Mouse (Mus musculus) embryonic fibroblast, embryonic 13.5 days (primary cell): ENCODE data around the gene Gm10282. TPM values are rescaled to one million over a fixed set of nuclear protein-coding genes. Genes with fewer than 3 reads are reported as not detected.

Source experiments
- H3K27ac ChIP-seq: 2 replicates; pipeline ENCODE4 v1.5.1; 2012; ENCODE audit warnings: low read length, control low read depth, inconsistent platforms; ENCODE audit not compliant: insufficient read depth
- H3K4me1 ChIP-seq: 2 replicates; pipeline ENCODE4 v1.6.1; 2011; ENCODE audit warnings: low read length; ENCODE audit not compliant: control insufficient read depth, insufficient read depth
- H3K4me3 ChIP-seq: 2 replicates; pipeline ENCODE4 v1.5.1; 2011; ENCODE audit warnings: mild to moderate bottlenecking, control low read depth, low read length; ENCODE audit not compliant: insufficient read depth
- CTCF ChIP-seq: IDR thresholded peaks from 2 replicates; pipeline ENCODE4 v1.5.1; 2011; ENCODE audit warnings: mild to moderate bottlenecking, control low read depth, low read length, moderate library complexity, borderline replicate concordance; ENCODE audit not compliant: insufficient read depth
- POLR2A ChIP-seq: IDR thresholded peaks from 2 replicates; pipeline ENCODE4 v1.6.1; 2011; ENCODE audit warnings: low read depth, mild to moderate bottlenecking, control low read depth, low read length, moderate library complexity
- polyA plus RNA-seq: library from polyadenylated mRNA; stranded (reverse); fragments of >200 nt; gene quantifications from 2 replicates; pipeline ENCODE4 v1.2.4, GENCODE M21; 2011; ENCODE audit warnings: low read depth; ENCODE audit not compliant: missing spikeins, insufficient read length

The Gm10282 gene
- polyA plus RNA-seq, 1 experiment: 4.6 TPM

DNA sequence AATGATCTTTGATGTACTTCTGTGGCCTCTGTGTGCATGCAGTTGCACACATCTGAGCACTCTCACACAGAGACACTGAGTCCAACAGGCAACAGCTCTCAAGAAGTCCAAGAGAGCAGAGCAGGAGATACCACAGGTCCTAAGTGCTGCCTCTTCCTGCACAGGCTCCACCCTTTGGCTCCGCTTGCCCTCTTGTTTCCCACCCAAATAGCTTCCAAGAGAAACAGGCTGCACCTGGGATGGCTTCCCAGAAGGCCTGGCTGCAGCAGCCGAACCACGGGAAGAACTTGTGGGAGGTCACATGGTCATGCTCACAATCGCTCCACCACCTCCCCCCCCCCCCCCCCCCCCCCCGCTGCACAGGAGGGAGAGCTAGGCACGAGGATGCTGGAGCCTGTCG, 39.7 kb downstream of the Gm10282 start:
- no peak for TF ChIP-seq POLR2A
- TF ChIP-seq CTCF: no peak

DNA sequence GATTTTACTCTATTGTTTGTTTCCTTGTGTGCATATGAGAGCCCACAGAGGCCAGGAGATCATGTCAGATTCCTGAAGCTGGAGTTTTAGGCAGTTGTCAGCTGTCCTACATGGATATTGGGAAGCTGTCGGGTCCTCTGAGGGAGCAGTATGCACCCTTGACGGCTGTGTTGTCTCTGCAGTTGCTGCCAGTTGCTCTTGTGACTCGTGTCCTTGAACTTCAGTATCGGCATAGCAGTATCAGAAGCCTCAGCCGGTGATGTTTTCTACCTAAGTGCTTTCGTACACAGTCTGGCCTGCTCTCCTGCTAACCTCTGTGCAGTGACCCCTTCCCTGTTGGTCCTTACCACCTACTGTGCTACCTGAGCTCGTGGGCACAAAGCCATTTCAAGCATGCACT, 41.6 kb downstream of the Gm10282 start:
- Histone ChIP-seq H3K27ac (no peak overlapping the region), H3K4me3 (no peak overlapping the region), H3K4me1 (no peaks in the 10 kb centered on the region; the same call in 1 of the 2 replicates)
- TF ChIP-seq CTCF: no peak
- no peak for TF ChIP-seq POLR2A

More for the DNA sequence above, 39.7 kb downstream of the Gm10282 start:
- no peak overlapping the region for H3K4me3 ChIP-seq
- no peak overlapping the region for H3K27ac ChIP-seq
- no peaks in the 10 kb centered on the region; the same call in 1 of the 2 replicates for H3K4me1 ChIP-seq

DNA sequence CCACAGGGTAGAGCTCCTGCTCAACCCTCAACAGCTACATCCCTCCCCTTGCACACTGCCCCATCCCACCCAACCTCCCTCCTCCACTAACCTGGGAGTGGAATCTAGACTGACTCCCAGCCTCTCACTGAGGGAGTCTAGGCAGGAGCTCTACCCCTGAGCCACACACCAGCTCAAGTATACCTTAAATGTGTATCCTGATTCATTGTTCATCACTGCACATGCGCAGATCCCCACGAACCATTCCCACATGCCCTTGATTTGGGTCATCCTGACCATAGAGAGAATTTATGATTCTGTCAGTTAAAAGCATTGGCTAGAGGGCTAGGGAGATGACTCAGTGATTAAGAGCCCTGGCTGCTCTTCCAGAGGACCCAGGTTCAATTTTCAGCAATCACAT, 42.3 kb downstream of the Gm10282 start:
- no peaks in the 10 kb centered on the region; the same call in 1 of the 2 replicates for H3K4me1 ChIP-seq
- TF ChIP-seq CTCF (no peak), POLR2A (no peak)
- H3K27ac ChIP-seq: no peak overlapping the region
- H3K4me3 ChIP-seq: no peak overlapping the region

DNA sequence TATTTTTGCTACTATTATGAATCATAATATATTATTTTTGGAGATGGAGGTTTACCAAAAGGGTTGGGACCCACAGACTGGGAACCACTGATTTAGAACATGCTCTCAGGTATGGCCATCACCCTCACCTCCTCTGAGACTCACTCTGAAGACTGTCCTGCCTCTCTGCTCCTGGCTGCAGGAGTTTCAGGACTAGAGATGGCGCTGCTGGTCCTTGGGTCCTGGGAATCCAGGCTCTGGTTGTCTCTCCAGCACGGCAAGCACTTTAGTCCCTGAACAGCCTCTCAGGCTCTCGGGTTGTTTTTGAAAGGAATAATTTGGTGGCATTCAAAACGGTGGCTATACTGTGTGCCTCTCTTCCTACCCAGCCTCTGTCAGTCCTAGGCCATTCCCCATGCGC, 43.2 kb downstream of the Gm10282 start:
- H3K4me3 ChIP-seq: no peak overlapping the region
- H3K4me1 ChIP-seq: no peaks in the 10 kb centered on the region; the same call in 1 of the 2 replicates
- 0 out of 2 replicates have a peak, but pooled peaks have one; percentile 11 for TF ChIP-seq CTCF
- no peak for TF ChIP-seq POLR2A
- H3K27ac ChIP-seq: no peak overlapping the region

DNA sequence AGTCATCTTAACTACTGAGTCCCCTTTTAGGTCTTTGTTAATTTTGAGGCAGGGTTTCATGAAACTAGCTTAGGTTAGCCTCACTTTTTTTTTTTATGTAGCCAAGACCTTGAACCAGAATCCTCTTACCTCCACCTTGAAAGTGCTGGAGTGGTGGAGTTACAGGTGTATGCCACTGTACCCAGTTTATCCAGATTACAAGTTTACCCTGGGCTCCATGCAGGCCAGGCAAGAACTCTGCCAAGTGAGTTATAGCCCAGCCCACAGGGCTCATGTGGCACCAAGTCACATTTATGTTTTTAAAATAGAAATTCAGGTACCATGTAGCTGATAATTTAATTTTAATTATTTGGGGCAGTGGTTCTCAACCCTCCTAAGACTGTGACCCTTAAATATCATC, 43.6 kb downstream of the Gm10282 start:
- Histone ChIP-seq H3K4me1 (no peaks in the 10 kb centered on the region; the same call in 1 of the 2 replicates), H3K4me3 (no peak overlapping the region), H3K27ac (no peak overlapping the region)
- TF ChIP-seq CTCF: no peak
- no peak for TF ChIP-seq POLR2A

DNA sequence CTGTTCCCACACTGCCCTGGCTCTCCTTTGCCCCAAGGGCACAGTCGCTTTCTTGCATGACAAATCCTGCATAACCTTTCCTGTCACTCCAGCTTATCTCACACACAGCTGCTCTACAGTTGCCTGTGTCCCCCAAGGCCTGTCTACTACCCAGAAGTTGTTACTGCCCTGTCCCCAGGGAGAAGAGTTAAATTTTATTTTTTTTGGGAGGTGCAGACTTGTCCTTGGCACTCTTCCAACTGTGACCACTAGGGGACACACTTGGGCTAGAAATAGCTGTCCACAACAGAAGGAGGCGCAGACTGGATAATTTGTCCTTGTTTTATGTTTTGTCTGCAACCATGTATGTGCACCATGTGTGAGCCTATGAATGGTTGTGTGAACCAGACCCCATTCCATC, 44.0 kb downstream of the Gm10282 start:
- TF ChIP-seq POLR2A: no peak
- TF ChIP-seq CTCF: peak; percentile 4; the same call in 1 of the 2 replicates
- no peak overlapping the region for H3K4me3 ChIP-seq
- no peak overlapping the region for H3K27ac ChIP-seq
- no peaks in the 10 kb centered on the region; the same call in 1 of the 2 replicates for H3K4me1 ChIP-seq

DNA sequence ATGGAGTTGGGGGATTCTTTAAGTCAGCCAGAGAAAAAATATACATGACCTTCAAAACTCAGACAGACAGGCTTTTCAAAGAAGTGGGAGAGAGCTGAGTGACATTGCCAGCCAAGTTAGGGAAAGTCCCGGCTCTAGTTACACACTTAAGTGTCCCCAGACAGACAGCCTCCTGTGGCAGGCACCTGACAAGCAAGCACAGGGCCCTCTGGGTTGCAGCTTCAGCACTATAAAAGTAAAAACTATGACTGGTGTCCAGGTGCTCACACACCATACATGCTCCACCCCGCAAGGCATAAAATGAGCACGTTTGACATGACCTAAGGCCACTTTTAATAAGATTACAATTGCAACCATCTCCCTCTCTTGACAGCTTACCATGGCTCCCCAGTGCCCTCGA, 44.5 kb downstream of the Gm10282 start:
- Histone ChIP-seq H3K4me1 (no peaks in the 10 kb centered on the region; the same call in 1 of the 2 replicates), H3K4me3 (no peak overlapping the region), H3K27ac (no peak overlapping the region)
- no peak for TF ChIP-seq POLR2A
- no peak for TF ChIP-seq CTCF

DNA sequence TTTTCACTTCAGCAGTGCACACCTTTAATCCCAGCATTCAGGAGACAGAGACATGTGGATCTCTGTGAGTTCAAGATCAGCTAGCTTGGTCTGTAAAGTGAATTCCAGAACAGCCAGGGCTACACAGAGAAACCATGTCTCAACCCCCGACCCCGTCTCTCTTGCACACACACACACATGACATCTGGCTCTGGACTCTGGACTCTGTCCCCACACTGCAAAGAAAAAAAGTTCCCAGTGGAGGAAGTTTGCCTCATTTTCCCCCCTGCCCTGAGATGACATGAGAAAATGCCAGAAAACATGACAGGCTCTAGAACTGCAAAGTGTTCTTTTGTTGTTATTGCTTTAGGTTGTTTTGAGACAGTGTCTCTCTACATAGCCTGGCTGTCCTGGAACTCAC, 45.2 kb downstream of the Gm10282 start:
- H3K27ac ChIP-seq: no peak overlapping the region
- no peak overlapping the region for H3K4me3 ChIP-seq
- H3K4me1 ChIP-seq: no peaks in the 10 kb centered on the region; the same call in 1 of the 2 replicates
- no peak for TF ChIP-seq POLR2A
- TF ChIP-seq CTCF: no peak

DNA sequence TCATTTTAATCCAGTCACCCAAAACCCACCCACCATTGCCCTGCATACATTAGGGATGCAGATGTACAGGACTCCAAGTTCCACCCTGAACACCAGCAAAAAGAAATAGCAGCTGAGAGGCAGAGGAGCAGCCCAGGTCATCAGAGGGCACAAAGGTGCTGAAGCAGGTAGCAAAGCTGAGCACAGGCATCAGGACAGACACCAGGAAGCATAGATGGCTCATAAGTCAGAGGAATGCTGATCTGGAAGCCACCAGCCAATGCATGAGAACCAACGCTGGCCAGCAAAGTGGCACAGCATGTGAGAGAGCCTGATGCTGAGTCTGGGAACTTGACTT, 47.2 kb downstream of the Gm10282 start:
- TF ChIP-seq CTCF: no peak
- no peak for TF ChIP-seq POLR2A
- Histone ChIP-seq H3K4me3 (no peak overlapping the region), H3K4me1 (no peaks in the 10 kb centered on the region; the same call in 1 of the 2 replicates), H3K27ac (no peak overlapping the region)

DNA sequence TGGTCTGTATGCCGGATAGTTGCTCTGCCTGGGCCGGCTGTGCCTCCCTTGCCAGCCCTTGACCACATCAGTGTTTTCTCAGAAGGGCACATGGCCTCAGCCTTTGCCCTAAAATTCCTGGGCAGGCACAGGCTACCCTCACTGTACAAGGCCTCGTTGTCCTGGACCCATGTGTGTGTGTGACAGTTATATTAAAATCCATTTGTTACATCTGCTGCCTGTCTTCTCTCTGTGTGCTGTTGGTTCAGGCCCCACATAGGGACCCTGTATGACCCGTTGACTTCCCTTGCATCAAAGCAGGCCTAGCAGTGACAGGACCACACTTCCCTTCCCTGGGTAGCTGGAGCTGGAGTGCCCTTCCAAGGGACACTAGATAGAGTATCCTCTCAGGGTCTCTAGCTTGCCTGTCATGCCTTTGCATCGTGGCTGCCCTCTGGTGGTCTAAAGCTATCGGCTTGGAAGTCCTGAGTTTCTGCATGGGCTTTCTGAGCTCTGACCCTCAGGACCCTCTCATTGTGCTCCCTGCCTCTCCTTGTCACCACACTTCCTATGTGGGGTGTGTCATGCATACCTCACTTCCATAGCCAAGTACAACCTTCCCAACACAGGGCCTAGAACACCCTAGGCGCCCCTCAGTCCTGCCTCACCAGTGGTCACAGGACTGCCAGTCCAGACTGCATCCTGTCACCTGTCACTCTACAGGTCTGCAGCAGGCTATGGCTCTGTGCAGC, 47.7 kb downstream of the Gm10282 start:
- TF ChIP-seq POLR2A (no peak), CTCF (peak; percentile 44; the same call in 1 of the 2 replicates)
- no peaks in the 10 kb centered on the region; the same call in 1 of the 2 replicates for H3K4me1 ChIP-seq

More for the DNA sequence above, 47.7 kb downstream of the Gm10282 start:
- Histone ChIP-seq H3K4me3 (no peak overlapping the region), H3K27ac (no peak overlapping the region)

Other genes with a start within 250 kb of the Gm10282 start
- gene Olfr373, start 222.1 kb downstream of the Gm10282 start, polyA plus RNA-seq: not detected in 2 replicates
- 0.40 TPM in 1 of 2 replicates, not detected in the other for gene Olfr374, start 198.2 kb downstream of the Gm10282 start, polyA plus RNA-seq
- gene Tpm4, start 170.3 kb downstream of the Gm10282 start, polyA plus RNA-seq: 1,203 and 1,448 TPM in 2 replicates
- gene Rab8a, start 144.1 kb downstream of the Gm10282 start, polyA plus RNA-seq: 102 and 115 TPM in 2 replicates
- gene Hsh2d, start 115.6 kb downstream of the Gm10282 start, polyA plus RNA-seq: not detected in 2 replicates
- not detected in 2 replicates for gene Cib3, start 92.4 kb downstream of the Gm10282 start, polyA plus RNA-seq
- not detected in 2 replicates for gene Gm11034, start 91.6 kb downstream of the Gm10282 start, polyA plus RNA-seq
- 41.4 and 43.8 TPM in 2 replicates for gene Fam32a, start 85.5 kb downstream of the Gm10282 start, polyA plus RNA-seq
- gene Ap1m1, start 65.2 kb downstream of the Gm10282 start, polyA plus RNA-seq: 65.3 and 67.0 TPM in 2 replicates
- 19.1 and 19.7 TPM in 2 replicates for gene Klf2, start 13.8 kb upstream of the Gm10282 start, polyA plus RNA-seq
- gene Eps15l1, start 116.2 kb upstream of the Gm10282 start, polyA plus RNA-seq: 58.0 and 65.0 TPM in 2 replicates
- 1.7 and 1.9 TPM in 2 replicates for gene Calr3, start 138.6 kb upstream of the Gm10282 start, polyA plus RNA-seq
- 5.5 and 6.6 TPM in 2 replicates for gene 1700030K09Rik, start 138.6 kb upstream of the Gm10282 start, polyA plus RNA-seq
- gene Cherp, start 170.0 kb upstream of the Gm10282 start, polyA plus RNA-seq: 39.9 and 46.2 TPM in 2 replicates
- 45.4 and 50.3 TPM in 2 replicates for gene Slc35e1, start 187.4 kb upstream of the Gm10282 start, polyA plus RNA-seq
- 6.4 and 7.5 TPM in 2 replicates for gene Med26, start 243.0 kb upstream of the Gm10282 start, polyA plus RNA-seq